Mouse (Mus musculus): Measurements from ENCODE around the gene Gatm. TPM values are rescaled to one million over a fixed set of nuclear protein-coding genes. Genes with fewer than 3 reads are reported as not detected.

Gatm gene
- polyA plus RNA-seq, 1 experiment, result 1,128 TPM

GRCm38 (mm10) chr2:122638673-122639072, 27.6 kb upstream of the Gatm start:
- H3K27ac ChIP-seq (ENCODE audit: insufficient read depth, low read depth, low read length), result no peak overlapping the region
- H3K27me3 ChIP-seq (replicated peaks; ENCODE audit: control insufficient read depth, insufficient read depth, low read length), result no peaks in the 10 kb centered on the region
- no peaks in the 10 kb centered on the region for H3K4me1 ChIP-seq (ENCODE audit: control insufficient read depth, insufficient read depth, low read length)
- TF ChIP-seq CTCF (conservative IDR thresholded peaks at IDR 0.05; ENCODE audit: insufficient read depth, insufficient read length, low read depth, low read length) (no peak), POLR2A (IDR thresholded peaks at IDR 0.05; ENCODE audit: low read depth, low read length) (no peak)
- H3K36me3 ChIP-seq (ENCODE audit: control insufficient read depth, insufficient read depth, low read length), result no peaks in the 10 kb centered on the region
- no peak overlapping the region for H3K4me3 ChIP-seq (ENCODE audit: insufficient read depth, low read depth, low read length)
- 67% methylated on average over 5 of the region's 5 CpGs for WGBS
- DNase-seq, result no peak

GRCm38 (mm10) chr2:122638029-122638428, 26.9 kb upstream of the Gatm start:
- TF ChIP-seq CTCF (conservative IDR thresholded peaks at IDR 0.05; ENCODE audit: insufficient read depth, insufficient read length, low read depth, low read length) (no peak), POLR2A (IDR thresholded peaks at IDR 0.05; ENCODE audit: low read depth, low read length) (no peak)
- WGBS, result 43% methylated on average over 12 of the region's 12 CpGs
- Histone ChIP-seq H3K27ac (ENCODE audit: insufficient read depth, low read depth, low read length) (no peak overlapping the region), H3K4me1 (ENCODE audit: control insufficient read depth, insufficient read depth, low read length) (no peaks in the 10 kb centered on the region), H3K36me3 (ENCODE audit: control insufficient read depth, insufficient read depth, low read length) (no peaks in the 10 kb centered on the region), H3K27me3 (replicated peaks; ENCODE audit: control insufficient read depth, insufficient read depth, low read length) (no peaks in the 10 kb centered on the region), H3K4me3 (ENCODE audit: insufficient read depth, low read depth, low read length) (peak overlapping the region; percentile 26; the same call in 1 of the 2 replicates)
- no peak for DNase-seq

GRCm38 (mm10) chr2:122637526-122637997, 26.5 kb upstream of the Gatm start:
- TF ChIP-seq CTCF (conservative IDR thresholded peaks at IDR 0.05; ENCODE audit: insufficient read depth, insufficient read length, low read depth, low read length), result peak; percentile 81
- no peak for TF ChIP-seq POLR2A (IDR thresholded peaks at IDR 0.05; ENCODE audit: low read depth, low read length)
- Histone ChIP-seq H3K27me3 (replicated peaks; ENCODE audit: control insufficient read depth, insufficient read depth, low read length) (no peaks in the 10 kb centered on the region), H3K27ac (ENCODE audit: insufficient read depth, low read depth, low read length) (no peak overlapping the region), H3K4me1 (ENCODE audit: control insufficient read depth, insufficient read depth, low read length) (no peaks in the 10 kb centered on the region), H3K4me3 (ENCODE audit: insufficient read depth, low read depth, low read length) (peak overlapping the region; percentile 26), H3K36me3 (ENCODE audit: control insufficient read depth, insufficient read depth, low read length) (peaks cover 1% of the 10 kb centered on the region; the same call in 1 of the 2 replicates)
- WGBS, result 2% methylated on average over 36 of the region's 36 CpGs
- peak; percentile 72 for DNase-seq

- Histone ChIP-seq H3K4me1 (ENCODE audit: control insufficient read depth, insufficient read depth, low read length) (no peaks in the 10 kb centered on the region; the same call in 1 of the 2 replicates), H3K27ac (ENCODE audit: insufficient read depth, low read depth, low read length) (no peak within 1 kb of the TSS), H3K27me3 (replicated peaks; ENCODE audit: control insufficient read depth, insufficient read depth, low read length) (no peaks in the 10 kb centered on the region), H3K36me3 (ENCODE audit: control insufficient read depth, insufficient read depth, low read length) (peaks cover 3% of the 10 kb centered on the region; the same call in 1 of the 2 replicates), H3K4me3 (ENCODE audit: insufficient read depth, low read depth, low read length) (peak within 1 kb of the TSS; percentile 26)
- no peak for DNase-seq
- 35% methylated on average over 3 of the region's 3 CpGs for WGBS
- TF ChIP-seq CTCF (conservative IDR thresholded peaks at IDR 0.05; ENCODE audit: insufficient read depth, insufficient read length, low read depth, low read length) (no peak), POLR2A (IDR thresholded peaks at IDR 0.05; ENCODE audit: low read depth, low read length) (no peak)
Measured at GRCm38 (mm10) chr2:122636686-122637085, 25.6 kb upstream of the Gatm start, which contains the start of gene AA467197. TSS of gene AA467197 (plus strand) at chr2:122636986.

GRCm38 (mm10) chr2:122631226-122631801, 20.2 kb upstream of the Gatm start:
- TF ChIP-seq CTCF (conservative IDR thresholded peaks at IDR 0.05; ENCODE audit: insufficient read depth, insufficient read length, low read depth, low read length), result peak; percentile 25; the same call in 1 of the 2 replicates
- no peak for TF ChIP-seq POLR2A (IDR thresholded peaks at IDR 0.05; ENCODE audit: low read depth, low read length)
- Histone ChIP-seq H3K4me1 (ENCODE audit: control insufficient read depth, insufficient read depth, low read length) (peaks cover 3% of the 10 kb centered on the region; the same call in 1 of the 2 replicates), H3K27me3 (replicated peaks; ENCODE audit: control insufficient read depth, insufficient read depth, low read length) (no peaks in the 10 kb centered on the region), H3K27ac (ENCODE audit: insufficient read depth, low read depth, low read length) (0 out of 2 replicates have a peak overlapping the region, but pooled peaks have one; percentile 9), H3K36me3 (ENCODE audit: control insufficient read depth, insufficient read depth, low read length) (peaks cover 3% of the 10 kb centered on the region; the same call in 1 of the 2 replicates), H3K4me3 (ENCODE audit: insufficient read depth, low read depth, low read length) (peak overlapping the region; percentile 72)
- peak; percentile 75 for DNase-seq
- under 1% methylated on average over 52 of the region's 53 CpGs for WGBS

- no peak overlapping the region; the same call in 1 of the 2 replicates for H3K27ac ChIP-seq (ENCODE audit: insufficient read depth, low read depth, low read length)
- H3K4me3 ChIP-seq (ENCODE audit: insufficient read depth, low read depth, low read length), result peak overlapping the region; percentile 72
- H3K27me3 ChIP-seq (replicated peaks; ENCODE audit: control insufficient read depth, insufficient read depth, low read length), result no peaks in the 10 kb centered on the region; the same call in 1 of the 2 replicates
- H3K36me3 ChIP-seq (ENCODE audit: control insufficient read depth, insufficient read depth, low read length), result peaks cover 3% of the 10 kb centered on the region; the same call in 1 of the 2 replicates
- peak; percentile 95 for DNase-seq
- H3K4me1 ChIP-seq (ENCODE audit: control insufficient read depth, insufficient read depth, low read length), result peaks cover 3% of the 10 kb centered on the region; the same call in 1 of the 2 replicates
- TF ChIP-seq CTCF (conservative IDR thresholded peaks at IDR 0.05; ENCODE audit: insufficient read depth, insufficient read length, low read depth, low read length) (no peak), POLR2A (IDR thresholded peaks at IDR 0.05; ENCODE audit: low read depth, low read length) (peak; percentile 38)
- WGBS, result under 1% methylated on average over 75 of the region's 75 CpGs
Measured at GRCm38 (mm10) chr2:122630465-122631225, 19.5 kb upstream of the Gatm start.

Measured in kidney, adult 2 months (tissue).